Mouse (Mus musculus) thymus, postnatal 10 days (tissue): ENCODE measurements at regions not wholly inside any gene's neighbourhood (a gene's known extent, or its start where the extent isn't known, plus 50 kb on each side); places are given as distances from the start of the nearest gene placed in this dataset.

Experiments used
- DNase-seq, 2 experiments: peaks; one replicate each; pipeline ENCODE4 v3.0.0; 2021; ENCODE audit warnings: low spot score in 2 of 2

DNA sequence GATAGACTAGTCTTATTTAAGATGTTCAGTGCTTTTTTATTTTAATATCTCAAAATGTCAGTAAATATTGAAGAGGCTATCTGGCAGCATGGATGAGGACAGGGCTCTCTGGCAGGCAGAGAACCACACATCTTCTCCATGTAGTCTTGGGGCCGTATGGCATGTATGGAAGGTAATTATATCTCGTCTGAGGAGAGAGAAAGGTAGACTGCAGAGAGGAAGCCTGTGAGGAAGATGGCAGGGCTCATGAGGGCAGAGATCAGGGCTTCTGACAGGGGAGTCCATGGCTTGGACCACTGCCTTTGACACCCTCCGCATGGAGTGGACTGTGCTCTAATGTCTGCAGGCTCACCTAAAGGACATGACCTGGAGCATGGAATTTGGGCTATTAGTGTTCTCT lies 146.0 kb upstream of the Runx1 start:
- no peak for DNase-seq

DNA sequence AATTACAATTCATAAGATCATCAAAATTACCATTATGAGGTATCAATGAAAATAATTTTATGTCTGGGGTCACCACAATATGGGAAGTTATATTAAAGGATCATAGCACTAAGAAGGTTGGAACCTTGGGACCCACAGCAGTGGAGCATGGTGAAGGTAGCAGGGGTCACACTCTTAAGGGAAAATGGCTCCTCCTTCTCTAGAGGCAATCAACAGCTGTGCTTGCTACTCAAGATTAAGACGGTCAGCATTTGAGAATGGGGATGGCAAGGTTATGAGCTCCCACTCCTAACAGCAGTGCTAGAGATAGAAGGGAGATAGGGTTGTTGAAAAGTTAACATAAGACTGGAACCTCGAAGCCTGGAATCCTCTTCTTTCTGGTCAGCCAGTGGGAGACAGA lies 144.6 kb upstream of the Runx1 start:
- DNase-seq: no peak

DNA sequence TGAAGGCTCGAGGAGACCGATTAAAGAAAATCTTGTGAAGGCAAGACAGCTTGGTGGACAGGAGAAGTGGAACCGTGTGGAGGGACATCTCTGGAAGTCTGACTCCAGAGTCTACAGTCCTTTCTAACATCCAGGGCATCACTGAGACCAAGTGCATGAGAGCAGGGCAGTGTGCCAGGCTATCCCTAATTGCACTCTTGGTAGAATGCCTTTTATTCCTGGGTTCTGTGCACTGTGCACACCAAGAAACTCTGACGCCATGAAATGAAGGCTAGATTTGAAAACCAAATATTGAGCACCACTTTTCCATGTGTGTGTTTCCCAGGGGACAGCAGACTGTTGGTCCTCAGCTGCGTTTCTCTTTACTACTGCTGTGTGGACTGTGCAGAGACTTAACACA lies 143.1 kb upstream of the Runx1 start:
- DNase-seq: no peak

DNA sequence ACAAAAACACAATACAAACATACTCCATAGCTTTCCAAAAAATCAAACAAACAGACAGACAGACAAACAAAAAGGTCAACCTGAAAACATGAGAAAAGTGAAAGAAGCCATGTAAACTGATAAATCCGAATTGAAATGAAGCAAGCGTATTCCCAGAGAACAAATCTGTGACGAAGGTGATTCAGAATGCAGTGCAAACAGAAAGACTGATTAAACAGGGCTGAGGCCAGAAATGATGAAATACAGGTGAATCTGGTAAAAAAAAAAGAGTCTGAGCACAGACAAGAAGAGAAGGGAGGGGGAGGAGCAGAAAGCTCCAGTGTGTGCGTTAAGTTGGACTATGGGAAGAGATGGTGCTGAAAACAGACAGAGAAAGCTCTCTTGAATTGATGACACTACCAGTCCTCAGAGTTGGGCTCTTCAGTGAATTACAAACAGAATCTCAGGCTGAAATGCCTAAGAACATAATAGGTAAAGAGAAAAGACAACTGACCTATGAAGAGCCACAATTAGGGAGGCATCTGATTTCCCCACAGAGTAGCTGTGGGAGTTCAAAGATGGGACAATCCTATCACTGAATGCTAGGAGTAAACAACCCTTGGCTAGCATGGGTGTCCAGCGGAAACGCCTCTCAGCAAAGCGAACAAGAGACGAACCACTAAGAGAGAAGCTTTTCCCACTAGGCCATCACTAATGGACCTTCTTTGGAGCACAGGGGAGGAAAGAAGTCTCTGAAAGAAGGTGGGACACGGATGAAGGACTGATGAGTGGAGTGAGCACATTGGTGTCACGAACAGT lies 140.3 kb upstream of the Runx1 start:
- no peak for DNase-seq

DNA sequence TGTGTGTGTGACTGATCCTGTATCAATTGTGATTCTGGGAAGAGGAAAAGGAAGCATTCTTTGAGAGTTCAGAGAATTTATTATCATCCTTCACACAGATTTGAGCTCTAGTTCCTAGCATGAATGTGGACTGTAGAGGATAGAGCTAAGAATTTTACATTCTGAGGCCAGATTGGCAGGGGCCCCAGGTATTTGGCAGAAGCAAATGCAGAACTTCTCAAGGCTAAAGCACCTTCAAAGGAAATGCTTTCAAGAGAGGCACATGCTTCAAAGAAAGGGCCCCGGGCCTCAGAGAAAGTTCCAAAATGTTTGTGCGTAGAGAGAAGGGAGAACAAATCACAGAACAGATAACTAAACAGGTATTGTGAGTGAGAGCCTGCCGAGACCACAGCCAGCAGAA lies 139.7 kb upstream of the Runx1 start:
- DNase-seq: no peak

DNA sequence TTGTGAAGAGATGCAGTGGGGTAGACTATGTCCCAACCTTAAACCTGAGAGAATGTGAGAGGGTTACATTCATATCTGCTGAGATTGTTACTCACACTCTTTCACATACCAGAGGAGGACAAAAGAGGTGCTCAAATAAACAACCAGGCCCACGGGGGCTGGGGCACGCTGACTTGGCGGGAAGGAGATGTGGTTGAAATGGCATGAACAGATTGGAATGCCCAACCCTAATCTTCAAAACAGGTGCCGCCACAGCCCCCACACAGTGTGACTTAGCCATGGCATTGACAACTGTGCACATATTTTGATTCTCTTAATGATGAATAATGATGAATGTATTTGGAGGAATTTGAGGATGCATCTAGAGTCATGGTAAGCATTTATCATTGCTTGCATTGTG lies 137.6 kb upstream of the Runx1 start:
- DNase-seq: no peak

DNA sequence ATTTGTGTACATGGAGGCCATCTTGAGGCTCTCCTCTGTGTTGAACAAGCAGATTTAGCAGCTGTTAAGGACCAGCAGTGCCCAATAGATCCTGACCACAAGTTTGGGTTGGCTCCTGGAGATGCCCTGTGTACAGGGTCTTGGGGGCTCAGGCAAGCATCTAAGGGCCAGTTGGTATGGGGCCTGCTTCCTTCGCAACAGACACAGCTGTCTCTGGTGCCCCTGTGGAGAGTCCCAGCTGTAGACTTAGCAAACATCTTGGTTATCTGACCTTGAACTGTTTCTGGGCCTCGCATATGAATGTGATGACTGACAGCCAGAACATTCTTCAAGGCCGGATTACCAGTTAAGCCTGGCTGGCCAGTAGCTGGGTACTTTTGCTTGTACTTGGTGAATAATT lies 135.4 kb upstream of the Runx1 start:
- DNase-seq: no peak

DNA sequence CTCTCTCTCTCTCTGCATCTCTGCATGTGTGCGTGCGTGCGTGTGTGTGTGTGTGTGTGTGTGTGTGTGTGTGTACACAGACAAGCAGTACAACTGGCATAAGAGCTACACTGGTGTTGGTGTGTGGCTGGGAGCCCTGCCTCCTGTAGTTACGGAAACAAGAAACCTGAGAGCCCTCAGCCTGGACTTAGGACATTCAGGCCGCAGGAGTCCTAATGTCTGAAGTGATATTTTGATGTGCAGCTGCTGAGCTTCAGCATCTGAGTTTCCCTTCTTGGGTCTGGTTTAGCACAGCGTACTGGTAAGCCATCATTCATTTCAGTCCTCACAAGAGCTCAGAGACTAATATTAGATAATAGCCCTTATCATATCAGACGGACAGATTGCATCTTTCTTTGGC lies 134.8 kb upstream of the Runx1 start:
- no peak for DNase-seq

DNA sequence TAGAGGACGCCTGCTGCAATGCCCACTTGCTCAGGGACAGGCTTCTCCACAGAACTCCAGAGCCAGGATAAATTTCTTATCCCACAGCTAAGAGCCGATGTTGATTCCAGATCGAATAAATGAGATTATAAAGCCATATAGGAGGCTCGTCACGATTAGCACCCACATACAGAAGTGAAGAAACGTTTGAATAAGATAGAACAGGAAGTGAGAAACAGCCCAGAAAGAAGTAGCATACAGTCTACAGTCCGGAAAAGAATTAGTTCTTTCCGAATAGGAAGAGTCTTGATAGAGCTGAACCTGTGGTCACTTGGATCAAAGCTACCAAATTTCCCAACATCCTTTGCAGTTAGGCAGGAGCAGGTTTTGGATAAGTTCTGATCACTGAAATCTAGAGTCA lies 133.0 kb upstream of the Runx1 start:
- DNase-seq: no peak

DNA sequence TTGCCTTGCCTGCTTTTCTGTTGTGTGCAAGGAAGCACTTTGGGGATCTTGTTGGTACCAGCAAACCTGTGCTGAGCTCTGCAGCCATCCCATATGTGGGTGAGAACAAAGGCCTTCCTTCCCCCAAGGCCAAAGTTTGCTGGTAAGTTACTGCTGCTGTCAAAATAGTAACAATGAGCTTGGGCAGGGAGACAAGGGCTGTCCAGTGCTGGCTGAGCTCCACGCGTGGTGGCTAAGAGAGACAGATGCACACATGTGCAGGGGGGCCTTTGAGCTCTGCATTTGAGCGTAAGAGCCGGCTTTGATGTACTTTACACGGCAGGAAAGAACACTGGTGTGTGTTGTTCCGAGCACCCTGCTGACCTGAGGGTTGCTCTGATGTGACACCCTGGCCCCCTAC lies 132.2 kb upstream of the Runx1 start:
- no peak for DNase-seq

DNA sequence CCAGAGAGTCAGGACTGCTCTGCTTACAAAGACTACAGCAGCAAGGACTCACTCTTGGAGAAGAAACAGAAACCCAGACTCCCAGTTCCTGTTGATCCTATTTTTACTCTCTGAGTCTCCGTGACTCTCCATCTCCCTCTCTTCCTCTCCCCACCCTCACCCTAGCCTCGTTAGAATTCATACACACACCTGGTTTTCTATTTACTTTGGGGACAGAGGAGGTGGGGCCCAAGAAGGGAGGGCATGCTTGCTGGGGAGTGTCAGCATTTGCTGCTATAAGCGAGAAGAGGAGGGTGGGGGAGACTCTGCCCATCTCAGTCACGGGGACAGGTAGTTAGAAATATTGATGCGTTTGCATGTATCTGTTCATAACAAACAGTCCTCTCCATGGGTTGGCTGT lies 129.6 kb upstream of the Runx1 start:
- DNase-seq: no peak

DNA sequence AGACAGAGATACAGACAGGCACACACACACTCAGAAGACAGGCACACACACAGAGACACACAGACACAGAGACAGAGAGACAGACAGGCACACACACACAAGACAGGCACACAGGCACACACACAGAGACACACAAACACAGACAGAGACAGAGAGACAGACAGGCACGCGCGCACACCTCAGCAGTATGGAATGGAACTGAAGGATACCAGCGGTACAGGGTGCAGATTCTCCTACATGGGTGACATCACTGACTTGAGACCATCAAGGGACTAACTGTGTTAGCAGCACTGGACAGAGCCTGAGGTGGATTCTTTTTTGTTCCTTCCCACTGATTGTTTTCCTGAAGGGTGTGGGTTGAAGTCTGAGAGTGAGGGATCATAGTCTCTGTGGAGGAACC lies 129.1 kb upstream of the Runx1 start:
- DNase-seq: no peak

DNA sequence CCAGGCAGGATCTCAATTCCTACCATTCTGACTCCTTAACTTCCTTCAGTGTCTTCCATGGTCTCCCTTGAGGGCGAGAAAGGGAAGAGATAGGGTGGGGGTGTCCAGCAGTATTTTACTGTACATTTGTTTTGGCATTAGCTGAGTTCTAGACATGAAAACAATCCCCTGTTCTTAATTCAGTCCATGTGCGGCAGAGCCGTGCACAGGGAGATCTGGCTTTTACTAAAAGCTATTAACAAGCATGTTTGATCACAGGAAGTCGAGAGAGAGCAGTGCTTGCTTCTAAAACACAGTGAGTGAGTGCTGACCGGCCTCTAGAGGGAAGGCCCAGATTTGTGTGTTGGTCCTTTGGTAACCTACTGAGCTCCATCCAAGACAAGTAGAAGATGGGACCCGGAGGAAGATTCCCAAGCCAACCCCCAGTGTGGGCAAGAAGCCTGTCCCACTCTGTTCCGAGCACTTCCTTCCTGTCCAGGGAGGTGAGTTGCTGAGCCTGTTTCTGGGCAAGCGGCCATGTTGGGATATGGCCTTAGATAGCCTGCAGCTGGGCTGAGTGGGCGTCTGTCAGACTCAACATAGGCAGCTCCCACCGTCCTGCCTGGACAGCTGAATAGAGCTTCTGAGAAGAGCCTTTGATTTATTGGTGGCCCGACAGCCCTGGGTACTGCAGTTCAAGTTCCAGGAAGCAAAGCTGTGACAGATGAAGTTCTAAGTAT lies 128.1 kb upstream of the Runx1 start:
- DNase-seq: no peak

DNA sequence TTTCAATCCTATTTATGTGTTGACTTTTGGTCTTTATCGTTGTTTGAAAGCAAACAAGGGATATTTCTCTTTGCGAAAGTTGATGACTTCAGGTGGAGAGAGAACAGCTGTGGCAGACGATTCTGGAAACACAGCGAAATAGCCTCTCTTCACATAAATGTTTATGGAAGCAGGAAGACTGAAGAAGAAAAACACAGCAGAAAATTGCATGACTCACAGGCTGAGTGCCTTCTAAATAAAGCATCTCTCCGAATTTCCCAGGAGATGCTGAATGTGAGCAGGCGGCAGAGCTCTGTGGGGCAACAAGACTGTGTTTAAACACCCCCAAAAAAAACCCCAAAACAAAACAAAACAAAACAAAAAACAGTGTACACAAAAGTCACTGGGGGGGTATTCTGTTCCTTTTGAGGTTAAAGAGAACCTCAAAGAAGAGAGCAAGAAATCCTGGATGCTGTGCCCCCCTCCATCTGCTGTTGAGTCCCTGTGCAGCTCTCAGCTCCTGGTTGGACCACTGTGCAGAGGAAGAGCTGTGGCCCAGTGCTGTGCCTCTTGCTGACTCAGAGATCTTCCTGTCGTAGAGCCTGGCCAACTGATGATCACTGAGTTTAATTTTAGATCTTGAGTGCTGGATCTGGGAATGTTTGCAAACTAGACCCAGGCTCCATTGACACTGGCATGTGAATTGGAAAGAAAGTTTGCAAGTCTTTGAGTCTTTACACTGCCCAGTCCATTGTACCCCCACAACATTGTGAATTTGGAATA lies 126.6 kb upstream of the Runx1 start:
- no peak for DNase-seq

DNA sequence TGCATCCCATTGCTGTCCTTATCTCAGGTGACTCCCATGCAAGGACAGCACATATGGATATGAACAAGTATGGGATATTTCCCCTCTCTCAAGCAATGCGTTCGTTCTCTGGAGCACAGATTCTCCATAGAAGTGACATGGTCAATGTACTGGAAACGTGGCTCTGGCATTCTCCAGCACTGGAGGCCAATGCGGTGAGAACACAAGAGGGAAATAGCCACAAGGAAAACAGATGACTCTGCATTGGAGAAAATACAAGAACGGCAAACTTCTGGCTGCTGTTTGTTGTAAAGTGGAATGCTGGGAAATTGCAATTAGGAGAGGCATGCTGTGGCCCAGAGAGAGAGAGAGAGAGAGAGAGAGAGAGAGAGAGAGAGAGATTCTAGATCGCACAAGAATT lies 125.6 kb upstream of the Runx1 start:
- DNase-seq: no peak

DNA sequence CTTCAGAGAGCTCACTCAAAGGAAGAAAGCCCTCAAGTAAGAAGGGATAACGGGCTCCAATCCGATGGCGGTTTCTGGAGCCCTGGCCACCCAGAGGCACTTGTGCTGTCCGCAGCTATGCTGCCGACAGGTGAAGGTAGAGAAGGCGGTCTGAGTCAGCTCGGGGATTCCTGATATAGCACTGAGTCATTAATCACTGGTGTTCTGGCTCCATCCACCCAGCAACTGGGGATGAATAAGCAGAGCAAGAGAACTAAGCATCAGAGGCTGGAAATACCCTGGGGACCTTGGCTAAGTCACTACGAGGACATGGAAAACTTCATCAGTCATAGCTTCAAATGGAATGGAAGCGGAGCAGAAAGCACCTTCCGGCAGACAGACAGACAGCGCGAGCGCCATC lies 122.5 kb upstream of the Runx1 start:
- DNase-seq: no peak

DNA sequence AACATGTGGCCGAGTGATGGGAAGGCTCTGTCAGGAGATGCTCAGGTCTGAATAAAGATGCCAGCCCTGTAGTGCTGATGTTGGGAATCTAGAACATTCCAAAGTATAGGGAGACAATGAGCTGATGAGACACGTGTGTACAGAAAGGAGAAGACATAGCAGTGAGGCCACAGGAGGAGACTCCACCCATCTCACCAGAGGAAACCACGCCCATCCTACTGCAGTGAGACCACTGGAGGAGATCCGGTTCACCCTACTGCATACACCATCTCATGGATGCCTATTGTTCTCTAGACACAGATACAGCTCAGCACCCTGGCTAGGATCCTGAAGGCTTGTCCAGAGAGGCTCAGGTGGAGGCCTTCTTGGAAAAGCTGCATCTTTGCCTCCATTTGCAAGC lies 120.6 kb upstream of the Runx1 start:
- DNase-seq: peak; percentile 48 to 49

DNA sequence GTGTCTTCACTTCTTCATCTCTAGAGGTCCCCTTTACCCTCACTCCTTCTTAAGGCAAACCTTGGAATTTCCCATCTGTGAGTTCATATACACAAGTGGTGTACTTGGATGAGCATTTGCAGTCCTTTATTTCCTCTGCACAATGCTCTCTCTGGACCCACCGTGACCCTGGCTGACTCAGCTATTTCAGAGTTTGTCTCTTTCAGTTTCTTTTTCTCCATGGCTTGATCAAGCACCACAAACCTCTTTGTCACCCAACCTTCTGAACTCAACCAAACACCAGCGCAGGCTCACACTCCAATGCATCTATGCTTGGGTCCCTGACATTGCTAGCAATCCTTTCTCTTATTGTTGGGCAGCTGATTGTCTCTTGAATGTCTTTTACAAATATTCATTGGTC lies 118.0 kb upstream of the Runx1 start:
- DNase-seq: no peak

DNA sequence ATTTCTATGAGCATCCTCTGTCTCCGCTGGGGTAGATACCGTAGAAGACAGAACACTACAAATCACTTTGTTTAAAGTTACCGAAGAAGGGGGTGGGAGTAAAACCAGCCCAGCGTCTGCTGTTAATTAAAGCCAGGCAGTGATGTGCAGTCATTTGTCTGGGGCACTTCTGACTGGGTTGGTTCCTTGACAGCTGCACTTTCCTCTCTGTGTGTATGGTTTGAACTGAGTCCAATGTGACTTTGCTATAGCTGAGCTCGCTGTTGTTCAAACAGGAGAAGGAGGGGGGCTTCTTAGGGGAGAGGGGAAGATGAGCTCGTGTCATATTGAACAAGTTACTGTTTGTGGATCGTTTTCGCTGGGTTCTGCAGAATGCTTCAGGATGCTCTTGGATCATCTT lies 113.7 kb upstream of the Runx1 start:
- DNase-seq: no peak

DNA sequence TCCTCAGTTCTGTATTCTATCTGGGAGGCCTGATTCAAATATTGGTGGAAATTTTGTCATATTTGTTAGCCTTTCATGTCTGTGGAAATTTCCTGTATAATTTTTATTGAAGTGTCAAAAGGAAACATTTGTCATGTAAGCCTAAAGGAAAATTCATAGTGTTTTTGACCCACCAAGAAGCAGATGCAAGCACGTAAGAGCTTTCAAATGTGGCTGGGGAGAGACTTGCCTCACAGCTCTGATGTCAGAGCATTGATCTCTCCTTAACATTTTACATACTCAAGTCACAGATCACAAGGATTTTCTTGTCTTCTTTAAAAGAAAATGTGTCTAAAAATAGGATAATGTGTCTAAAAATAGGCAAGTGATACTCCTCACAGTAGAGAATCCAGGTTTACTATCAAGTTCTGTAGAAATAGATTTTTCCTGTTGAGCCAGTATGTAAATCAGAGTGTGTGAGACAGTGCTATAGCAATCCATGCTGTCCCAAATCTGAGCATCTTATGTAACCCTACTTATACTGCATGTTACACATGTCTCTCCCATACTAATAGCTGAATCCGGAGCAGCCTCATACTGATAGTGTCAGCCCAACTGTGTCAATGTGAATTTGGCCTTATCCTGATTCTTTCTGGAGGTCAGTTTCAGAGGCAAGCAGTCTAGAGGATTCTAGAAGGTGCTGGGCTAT lies 110.0 kb upstream of the Runx1 start:
- no peak for DNase-seq

DNA sequence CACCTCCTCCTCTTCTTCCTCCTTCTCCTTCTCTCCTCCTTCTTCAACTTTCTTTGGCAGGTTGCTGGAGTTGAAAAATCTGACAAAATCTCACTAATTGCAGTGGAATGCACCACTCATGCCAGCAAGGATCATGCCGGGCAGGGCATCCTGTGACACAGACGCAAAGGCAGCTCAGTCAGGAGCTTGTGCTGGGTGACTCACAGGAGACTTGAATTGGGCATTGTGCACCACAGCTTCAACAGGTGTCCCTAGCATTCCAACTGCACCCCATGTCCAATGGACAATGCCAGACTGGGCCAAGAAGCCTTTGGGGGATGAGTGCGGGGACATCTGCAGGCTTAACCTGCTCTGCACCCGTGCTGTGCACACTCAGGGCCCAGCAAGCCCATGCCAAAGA lies 104.2 kb upstream of the Runx1 start:
- DNase-seq: no peak

DNA sequence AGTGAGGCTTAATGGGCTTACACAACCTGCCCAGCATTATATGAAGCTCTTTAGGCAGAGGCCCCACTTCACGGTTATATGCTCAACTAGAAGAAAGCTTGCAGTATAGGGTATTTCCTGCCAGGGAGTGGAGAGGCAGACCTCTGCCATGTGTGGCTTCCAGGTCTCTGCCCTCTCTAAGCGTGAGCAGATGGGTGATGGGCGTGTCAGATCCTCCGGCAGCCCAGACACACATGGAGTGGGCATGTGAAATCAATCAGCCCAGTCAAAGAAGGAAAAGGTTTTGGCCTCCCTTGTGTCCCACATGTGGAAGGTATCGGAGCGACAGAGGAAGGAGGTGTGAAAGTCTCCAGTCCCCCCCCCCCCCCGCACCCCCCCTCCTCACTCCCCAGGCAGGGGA lies 102.3 kb upstream of the Runx1 start:
- DNase-seq: peak; percentile 46 to 53
